Mouse (Mus musculus) forebrain, embryonic 15.5 days (tissue): Measurements from ENCODE around the gene Tmigd3. TPM values are rescaled to one million over a fixed set of nuclear protein-coding genes. Genes with fewer than 3 reads are reported as not detected.

Experiments used
- ATAC-seq: fragments of 200-750 bp; cut with Nextera tagmentation; replicated peaks from 2 replicates; pipeline ENCODE4 v1.8.0; 2017; ENCODE audit warnings: mild to moderate bottlenecking, moderate TSS enrichment, moderate library complexity
- H3K27ac ChIP-seq: fragments of 300-500 bp; sonication (generic); replicated peaks from 2 replicates; pipeline ENCODE4 v1.5.1; 2015; ENCODE audit warnings: mild to moderate bottlenecking, inconsistent platforms
- H3K27me3 ChIP-seq: fragments of 300-500 bp; sonication (generic); 2 replicates; pipeline ENCODE4 v1.6.1; 2015; ENCODE audit warnings: inconsistent platforms
- H3K36me3 ChIP-seq: fragments of 300-500 bp; sonication (generic); 2 replicates; pipeline ENCODE4 v1.6.1; 2015; ENCODE audit warnings: mild to moderate bottlenecking, inconsistent platforms
- H3K4me1 ChIP-seq: fragments of 300-500 bp; sonication (generic); 2 replicates; pipeline ENCODE4 v1.6.1; 2015; ENCODE audit warnings: inconsistent platforms
- H3K4me2 ChIP-seq: fragments of 300-500 bp; sonication (generic); replicated peaks from 2 replicates; pipeline ENCODE4 v1.6.1; 2015; ENCODE audit warnings: mild to moderate bottlenecking, inconsistent platforms
- H3K4me3 ChIP-seq: fragments of 300-500 bp; sonication (generic); 2 replicates; pipeline ENCODE4 v1.5.1; 2015; ENCODE audit warnings: mild to moderate bottlenecking, inconsistent platforms
- H3K9ac ChIP-seq: fragments of 300-500 bp; sonication (generic); replicated peaks from 2 replicates; pipeline ENCODE4 v1.6.1; 2015; ENCODE audit warnings: mild to moderate bottlenecking, inconsistent platforms
- H3K9me3 ChIP-seq: fragments of 300-500 bp; sonication (generic); 2 replicates; pipeline ENCODE4 v1.6.1; 2016; ENCODE audit warnings: inconsistent platforms
- WGBS: fragments of 180-500 bp; shearing (Covaris S2); methylation state at CpG from one replicate; pipeline ENCODE4 v1.1.7; 2015; ENCODE audit warnings: mixed read lengths; 5-methylcytosine and 5-hydroxymethylcytosine counted together
- polyA plus RNA-seq: library from polyadenylated mRNA; unstranded; fragments of >200 nt; fragmentation: Nextera tagmentation; extraction: Ambion mirVana; gene quantifications from 2 replicates; pipeline ENCODE4 v1.2.1, GENCODE M21; 2015

The Tmigd3 gene
- polyA plus RNA-seq, 1 experiment from 2014 or later, result 0.24 TPM

DNA sequence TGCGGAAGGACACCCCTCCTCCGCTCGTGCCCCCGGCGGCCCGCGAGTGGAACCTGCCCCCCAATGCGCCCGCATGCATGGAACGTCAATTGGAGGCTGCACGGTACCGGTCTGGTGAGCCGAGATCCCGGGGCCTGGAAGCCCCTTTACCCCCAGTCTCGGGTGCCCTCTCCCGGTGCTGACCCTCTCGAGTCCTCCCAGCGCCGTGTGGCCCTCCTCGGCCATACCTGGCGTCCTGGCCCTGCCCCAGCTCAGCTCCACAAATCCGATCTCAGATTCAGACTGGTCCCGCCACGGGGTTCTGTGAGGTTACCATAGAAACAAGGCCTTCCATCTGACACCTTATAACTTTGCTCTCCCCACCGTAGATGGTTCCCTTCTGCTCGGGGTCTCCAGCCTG, 88.9 kb downstream of the Tmigd3 start:
- Histone ChIP-seq H3K27me3 (no peaks in the 10 kb centered on the region), H3K27ac (peak overlapping the region; percentile 61), H3K36me3 (peaks cover 47% of the 10 kb centered on the region), H3K4me1 (peaks cover 28% of the 10 kb centered on the region), H3K9me3 (no peaks in the 10 kb centered on the region), H3K9ac (peak overlapping the region; percentile 76), H3K4me2 (peak overlapping the region; percentile 77), H3K4me3 (peak overlapping the region; percentile 98)
- 1% methylated on average over 26 of the region's 26 CpGs for WGBS
- ATAC-seq, result peak; percentile 82

DNA sequence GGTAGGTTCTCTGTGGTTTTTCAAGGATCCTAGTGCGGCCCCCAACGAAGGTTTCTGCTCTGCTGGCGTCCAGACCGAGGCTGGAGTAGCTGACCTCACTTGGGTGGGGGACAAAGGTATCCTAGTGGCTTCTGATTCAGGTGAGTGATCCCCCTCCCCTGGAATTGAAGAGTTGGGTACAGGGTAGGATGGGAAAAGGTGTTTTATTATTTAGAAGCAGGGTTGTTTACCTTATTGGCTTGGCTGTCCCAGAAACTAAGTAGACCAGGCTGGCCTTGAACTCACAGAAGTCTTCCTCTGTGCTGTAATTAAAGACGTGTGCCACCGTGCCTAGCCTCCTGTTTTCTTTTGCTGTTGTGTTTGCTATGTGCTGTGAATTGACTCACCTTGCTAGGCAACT, 89.3 kb downstream of the Tmigd3 start, which contains the start of gene Atp5f1:
TSS of gene Atp5f1 (minus strand) at position 101 of the 400 bp plus-strand sequence.
- no peak for ATAC-seq
- Histone ChIP-seq H3K9me3 (no peaks in the 10 kb centered on the region), H3K9ac (peak within 1 kb of the TSS; percentile 99), H3K4me3 (peak within 1 kb of the TSS; percentile 98), H3K27me3 (no peaks in the 10 kb centered on the region), H3K36me3 (peaks cover 47% of the 10 kb centered on the region), H3K4me1 (peaks cover 28% of the 10 kb centered on the region), H3K4me2 (peak within 1 kb of the TSS; percentile 77), H3K27ac (peak within 1 kb of the TSS; percentile 91)
- WGBS, result 7% methylated on average over 6 of the region's 6 CpGs

DNA sequence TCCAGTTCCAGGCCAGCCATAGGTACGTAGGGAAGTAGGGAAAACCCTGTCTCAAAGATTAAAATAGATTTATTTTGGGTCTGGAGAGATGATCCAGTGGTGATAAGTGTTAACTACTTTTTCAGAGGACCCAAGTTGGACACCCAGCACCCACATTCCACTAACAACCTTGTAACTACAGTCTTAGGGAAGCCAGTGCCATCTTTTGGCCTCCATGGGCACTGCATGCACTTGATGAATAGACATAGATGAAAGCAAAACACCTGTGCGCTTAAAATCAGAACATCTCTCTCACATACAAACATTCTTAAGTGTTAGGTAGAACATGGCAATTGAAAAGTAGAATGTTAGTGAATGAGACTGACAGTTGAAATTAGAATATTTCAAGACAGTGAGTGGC, 90.0 kb downstream of the Tmigd3 start:
- WGBS, result 96% methylated on average over 2 of the region's 2 CpGs
- Histone ChIP-seq H3K27ac (no peak overlapping the region), H3K4me3 (peak overlapping the region; percentile 98), H3K9me3 (no peaks in the 10 kb centered on the region), H3K36me3 (peaks cover 51% of the 10 kb centered on the region), H3K27me3 (no peaks in the 10 kb centered on the region), H3K4me1 (peaks cover 28% of the 10 kb centered on the region), H3K9ac (no peak overlapping the region), H3K4me2 (peak overlapping the region; percentile 77)
- ATAC-seq, result no peak

DNA sequence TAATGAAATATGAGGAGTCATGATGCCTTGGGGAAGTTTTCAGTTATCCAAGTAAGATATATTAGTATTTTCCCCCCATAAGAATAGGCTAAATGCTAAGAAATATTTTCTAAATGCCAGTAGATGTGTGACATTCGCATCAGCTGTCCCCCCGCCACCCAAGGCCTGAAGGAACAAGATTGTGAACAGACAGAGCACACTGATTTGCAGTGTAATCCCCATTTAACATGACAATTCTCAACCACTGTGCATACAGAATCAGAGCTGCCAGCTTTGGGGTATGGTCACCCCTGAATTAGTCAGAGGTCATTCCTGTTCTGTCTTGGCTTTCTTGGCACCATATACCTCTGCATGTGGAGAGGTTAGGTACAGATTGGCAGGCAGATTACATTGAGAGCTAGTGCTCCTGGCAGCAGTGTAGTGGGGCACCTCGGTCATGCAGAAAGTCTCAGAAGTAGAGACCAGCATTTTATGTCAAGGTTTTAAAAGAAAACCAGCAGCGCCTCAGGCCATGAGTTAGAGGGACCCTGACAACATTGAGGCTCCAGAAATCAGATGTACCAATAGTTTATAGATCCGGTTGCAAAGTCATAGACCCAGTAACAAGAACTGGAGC, 101.2 kb downstream of the Tmigd3 start:
- Histone ChIP-seq H3K4me3 (no peak overlapping the region), H3K36me3 (peaks cover 40% of the 10 kb centered on the region), H3K4me2 (no peak overlapping the region), H3K9me3 (no peaks in the 10 kb centered on the region), H3K9ac (no peak overlapping the region), H3K27ac (no peak overlapping the region), H3K4me1 (no peaks in the 10 kb centered on the region), H3K27me3 (no peaks in the 10 kb centered on the region)
- WGBS, result 83% methylated on average over 5 of the region's 5 CpGs
- no peak for ATAC-seq

DNA sequence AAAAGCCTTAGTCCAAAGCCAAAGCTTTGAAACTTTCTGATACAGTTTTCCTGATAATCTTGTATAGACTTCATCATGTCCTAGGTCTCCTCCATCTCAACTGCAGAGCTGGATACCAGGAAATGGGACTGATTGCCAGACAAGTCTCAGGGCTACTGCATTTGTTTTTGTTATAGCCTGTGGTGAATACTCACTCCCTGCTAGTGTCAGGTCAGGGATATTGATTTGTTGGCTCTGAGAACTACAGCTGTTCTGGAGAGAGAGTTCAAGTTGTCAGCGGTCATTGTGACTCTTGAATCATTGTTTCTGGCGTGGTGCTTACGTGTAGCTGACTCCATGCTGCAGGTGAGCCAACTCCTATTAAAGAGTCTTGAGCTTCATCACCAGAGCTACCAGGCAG, 102.7 kb downstream of the Tmigd3 start, which contains the start of gene Ovgp1:
TSS of gene Ovgp1 (plus strand) at position 301 of the 400 bp plus-strand sequence.
- WGBS, result 89% methylated on average over 3 of the region's 3 CpGs
- ATAC-seq, result no peak
- Histone ChIP-seq H3K27ac (no peak within 1 kb of the TSS), H3K4me1 (no peaks in the 10 kb centered on the region), H3K9me3 (no peaks in the 10 kb centered on the region), H3K9ac (no peak within 1 kb of the TSS), H3K27me3 (no peaks in the 10 kb centered on the region), H3K4me2 (no peak within 1 kb of the TSS), H3K4me3 (no peak within 1 kb of the TSS), H3K36me3 (peaks cover 25% of the 10 kb centered on the region)

Other genes starting within 250 kb of the Tmigd3 start
- 31.6 and 33.6 TPM in 2 replicates for gene Ddx20, start 183.3 kb upstream of the Tmigd3 start, polyA plus RNA-seq
- gene Inka2, start 166.3 kb upstream of the Tmigd3 start, polyA plus RNA-seq, result 3.1 and 3.3 TPM in 2 replicates
- 76.3 and 78.3 TPM in 2 replicates for gene Rap1a, start 69.6 kb upstream of the Tmigd3 start, polyA plus RNA-seq
- gene Adora3, start within 50 bp of the Tmigd3 start, polyA plus RNA-seq, result 0.23 and 0.46 TPM in 2 replicates
- 0.20 and 0.23 TPM in 2 replicates for gene I830077J02Rik, start 61.8 kb downstream of the Tmigd3 start, polyA plus RNA-seq
- gene Wdr77, start 88.5 kb downstream of the Tmigd3 start, polyA plus RNA-seq, result 101 and 109 TPM in 2 replicates
- gene Atp5f1, start 89.2 kb downstream of the Tmigd3 start, polyA plus RNA-seq, result 477 and 490 TPM in 2 replicates
- 4.1 and 4.5 TPM in 2 replicates for gene Ovgp1, start 102.8 kb downstream of the Tmigd3 start, polyA plus RNA-seq
- gene Pifo, start 143.7 kb downstream of the Tmigd3 start, polyA plus RNA-seq, result 3.7 and 8.5 TPM in 2 replicates
- not detected in 2 replicates for gene Chil5, start 161.9 kb downstream of the Tmigd3 start, polyA plus RNA-seq
- 0.36 and 1.1 TPM in 2 replicates for gene Chia1, start 242.3 kb downstream of the Tmigd3 start, polyA plus RNA-seq